Mouse (Mus musculus): Measurements from ENCODE around the gene Mgarp. TPM values are rescaled to one million over a fixed set of nuclear protein-coding genes. Genes with fewer than 3 reads are reported as not detected.
"Not testable (repeated sequence)": the region's sequence is repeated elsewhere in the genome, so short reads cannot be mapped to it uniquely, and the experiment has no call there.

Gene Mgarp
- polyA plus RNA-seq, 1 experiment from 2014 or later, result 0.59 TPM

DNA sequence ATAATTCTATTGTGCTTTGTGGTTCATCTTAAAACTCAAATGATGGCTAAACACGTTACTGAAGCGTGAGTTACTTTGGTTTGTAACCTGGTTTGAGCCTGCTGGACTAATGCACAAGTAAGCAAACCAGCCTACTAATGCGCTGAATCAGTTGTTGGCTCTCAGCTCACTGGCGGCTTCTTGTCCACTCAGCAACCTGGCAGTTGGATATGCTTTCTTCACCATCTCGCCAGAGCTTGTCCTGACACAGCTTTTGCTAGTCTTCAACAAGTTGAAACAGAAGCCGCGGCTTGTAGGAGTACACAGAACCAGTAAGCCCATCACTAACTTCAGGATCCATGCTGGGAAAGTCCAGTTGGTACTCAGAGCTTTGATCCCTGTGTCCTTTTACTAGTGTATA lies 15.9 kb upstream of the Mgarp start:
- no peak overlapping the region for H3K27ac ChIP-seq (ENCODE audit: low read depth, low read length)
- H3K4me3 ChIP-seq (ENCODE audit: low read depth, low read length), result no peak overlapping the region
- H3K9ac ChIP-seq (ENCODE audit: low read depth, low read length), result no peak overlapping the region
- H3K4me2 ChIP-seq (replicated peaks; ENCODE audit: low read depth), result no peak overlapping the region
- no peak for TF ChIP-seq CTCF (IDR thresholded peaks at IDR 0.05; ENCODE audit: low read depth)
- H3K27me3 ChIP-seq (replicated peaks; ENCODE audit: control insufficient read depth, insufficient read depth, low read length), result no peaks in the 10 kb centered on the region
- H3K36me3 ChIP-seq (ENCODE audit: control insufficient read depth, insufficient read depth), result no peaks in the 10 kb centered on the region
- no peaks in the 10 kb centered on the region for H3K9me3 ChIP-seq (ENCODE audit: control insufficient read depth)
- WGBS, result 85% methylated on average over 7 of the region's 7 CpGs
- peaks cover 8% of the 10 kb centered on the region; the same call in 1 of the 2 replicates for H3K4me1 ChIP-seq (replicated peaks; ENCODE audit: control insufficient read depth, insufficient read depth, low read length)
- no peak for ATAC-seq

DNA sequence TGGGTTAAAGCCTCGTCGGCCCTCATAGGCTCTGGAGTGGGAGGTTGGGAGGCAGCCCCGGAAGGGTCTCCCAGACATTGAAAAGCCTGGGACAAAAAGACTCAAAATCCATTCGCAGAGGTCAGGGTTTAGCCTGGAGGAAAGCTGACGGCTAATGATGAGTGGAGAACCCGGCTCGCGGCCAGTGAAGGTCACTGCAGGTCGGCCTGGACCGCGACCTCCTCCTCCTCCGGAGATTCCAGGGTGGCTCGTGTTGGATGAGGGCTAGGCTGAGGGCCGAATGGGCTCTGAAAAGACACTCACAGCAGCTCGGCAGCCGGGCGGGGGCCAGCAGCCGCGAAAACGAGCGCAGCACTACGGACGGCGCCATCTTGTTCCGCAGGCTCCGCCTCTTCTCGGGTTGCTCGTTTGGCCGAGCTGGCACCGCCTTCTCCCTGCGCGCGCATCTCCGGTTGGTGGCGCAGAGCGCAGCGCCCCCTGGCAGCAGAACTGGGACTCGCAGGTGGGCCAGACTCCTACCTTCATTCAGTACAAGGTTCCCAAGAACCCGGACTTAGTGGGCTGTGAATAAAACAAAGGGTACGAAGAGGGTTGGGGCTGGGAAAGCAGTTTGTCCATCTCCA lies 12.1 kb upstream of the Mgarp start, which contains the start of gene Ndufc1:
TSS of gene Ndufc1 (minus strand) at position 428 of the 623 bp plus-strand sequence.
- peak within 1 kb of the TSS; percentile 87 for H3K9ac ChIP-seq (ENCODE audit: low read depth, low read length)
- H3K36me3 ChIP-seq (ENCODE audit: control insufficient read depth, insufficient read depth), result peaks cover 20% of the 10 kb centered on the region
- H3K4me1 ChIP-seq (replicated peaks; ENCODE audit: control insufficient read depth, insufficient read depth, low read length), result no peaks in the 10 kb centered on the region; the same call in 1 of the 2 replicates
- WGBS, result under 1% methylated on average over 40 of the region's 40 CpGs
- peak within 1 kb of the TSS; percentile 80 for H3K4me2 ChIP-seq (replicated peaks; ENCODE audit: low read depth)
- H3K9me3 ChIP-seq (ENCODE audit: control insufficient read depth), result no peaks in the 10 kb centered on the region
- peak; percentile 100 for TF ChIP-seq CTCF (IDR thresholded peaks at IDR 0.05; ENCODE audit: low read depth)
- H3K27ac ChIP-seq (ENCODE audit: low read depth, low read length), result peak within 1 kb of the TSS; percentile 89
- peak; percentile 81 for ATAC-seq
- H3K27me3 ChIP-seq (replicated peaks; ENCODE audit: control insufficient read depth, insufficient read depth, low read length), result no peaks in the 10 kb centered on the region
- peak within 1 kb of the TSS; percentile 98 for H3K4me3 ChIP-seq (ENCODE audit: low read depth, low read length)

DNA sequence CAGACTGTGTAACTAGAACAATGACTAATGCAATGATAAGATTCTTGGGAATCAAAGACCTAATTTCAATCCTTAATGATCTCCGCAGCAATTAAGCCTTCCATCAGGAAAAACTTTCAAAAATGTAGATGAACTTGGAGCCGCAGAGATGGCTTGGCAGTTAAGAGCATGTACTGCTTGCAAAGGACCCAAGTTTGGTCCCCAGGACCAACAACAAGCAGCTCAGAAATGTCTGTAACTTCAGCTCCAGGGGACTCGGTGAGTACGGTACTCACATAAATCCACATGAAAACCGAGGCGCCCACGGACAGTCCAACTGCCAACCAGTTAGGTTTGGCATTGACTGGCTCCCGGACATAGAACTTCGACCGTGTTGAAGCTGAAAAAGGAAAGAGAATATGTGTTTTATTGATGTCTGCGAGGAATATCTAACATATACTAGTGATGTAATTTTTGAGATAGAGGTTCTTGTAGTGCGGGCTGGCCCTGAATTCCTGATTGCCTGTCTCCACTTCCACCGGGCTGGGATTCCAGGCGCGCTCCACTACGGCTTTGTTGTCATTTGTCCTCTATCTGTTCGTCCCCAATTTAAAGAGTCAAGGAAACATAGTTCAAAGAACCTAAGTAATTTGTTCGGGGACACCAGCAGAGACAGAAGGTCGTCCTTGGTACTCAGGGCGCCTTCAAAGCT lies 11.5 kb upstream of the Mgarp start:
- no peaks in the 10 kb centered on the region for H3K27me3 ChIP-seq (replicated peaks; ENCODE audit: control insufficient read depth, insufficient read depth, low read length)
- H3K9me3 ChIP-seq (ENCODE audit: control insufficient read depth), result no peaks in the 10 kb centered on the region
- ATAC-seq, result no peak
- peaks cover 24% of the 10 kb centered on the region for H3K36me3 ChIP-seq (ENCODE audit: control insufficient read depth, insufficient read depth)
- no peaks in the 10 kb centered on the region for H3K4me1 ChIP-seq (replicated peaks; ENCODE audit: control insufficient read depth, insufficient read depth, low read length)
- H3K9ac ChIP-seq (ENCODE audit: low read depth, low read length), result peak overlapping the region; percentile 87
- TF ChIP-seq CTCF (IDR thresholded peaks at IDR 0.05; ENCODE audit: low read depth), result no peak
- peak overlapping the region; percentile 80 for H3K4me2 ChIP-seq (replicated peaks; ENCODE audit: low read depth)
- peak overlapping the region; percentile 89 for H3K27ac ChIP-seq (ENCODE audit: low read depth, low read length)
- H3K4me3 ChIP-seq (ENCODE audit: low read depth, low read length), result peak overlapping the region; percentile 98
- WGBS, result 11% methylated on average over 20 of the region's 20 CpGs

DNA sequence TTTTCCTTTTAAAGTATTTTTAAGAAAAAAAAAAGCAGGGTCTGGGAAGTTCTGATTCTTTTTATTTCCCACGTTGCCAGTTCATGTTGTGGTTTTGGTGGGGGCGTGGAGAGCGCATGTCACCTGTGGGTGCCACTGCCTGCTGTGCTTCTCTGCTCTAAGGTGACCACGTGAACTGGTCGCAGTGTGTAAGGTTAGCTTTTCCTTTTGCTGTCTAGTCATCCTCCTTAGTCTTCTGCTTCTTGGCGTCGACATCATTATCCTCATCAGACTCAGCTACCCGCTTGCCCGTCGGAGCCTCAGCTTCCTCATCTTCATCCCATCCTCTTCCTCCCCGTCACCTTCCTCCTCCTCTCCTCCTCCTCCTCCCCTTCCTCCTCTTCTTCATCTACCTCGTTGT lies 6.1 kb upstream of the Mgarp start:
- H3K27ac ChIP-seq (ENCODE audit: low read depth, low read length), result no peak overlapping the region
- no peaks in the 10 kb centered on the region for H3K9me3 ChIP-seq (ENCODE audit: control insufficient read depth)
- no peak overlapping the region for H3K9ac ChIP-seq (ENCODE audit: low read depth, low read length)
- no peaks in the 10 kb centered on the region for H3K27me3 ChIP-seq (replicated peaks; ENCODE audit: control insufficient read depth, insufficient read depth, low read length)
- no peak overlapping the region for H3K4me3 ChIP-seq (ENCODE audit: low read depth, low read length)
- ATAC-seq, result no peak
- no peak overlapping the region for H3K4me2 ChIP-seq (replicated peaks; ENCODE audit: low read depth)
- no peak for TF ChIP-seq CTCF (IDR thresholded peaks at IDR 0.05; ENCODE audit: low read depth)
- WGBS, result 91% methylated on average over 12 of the region's 12 CpGs
- no peaks in the 10 kb centered on the region for H3K4me1 ChIP-seq (replicated peaks; ENCODE audit: control insufficient read depth, insufficient read depth, low read length)
- peaks cover 30% of the 10 kb centered on the region for H3K36me3 ChIP-seq (ENCODE audit: control insufficient read depth, insufficient read depth)

DNA sequence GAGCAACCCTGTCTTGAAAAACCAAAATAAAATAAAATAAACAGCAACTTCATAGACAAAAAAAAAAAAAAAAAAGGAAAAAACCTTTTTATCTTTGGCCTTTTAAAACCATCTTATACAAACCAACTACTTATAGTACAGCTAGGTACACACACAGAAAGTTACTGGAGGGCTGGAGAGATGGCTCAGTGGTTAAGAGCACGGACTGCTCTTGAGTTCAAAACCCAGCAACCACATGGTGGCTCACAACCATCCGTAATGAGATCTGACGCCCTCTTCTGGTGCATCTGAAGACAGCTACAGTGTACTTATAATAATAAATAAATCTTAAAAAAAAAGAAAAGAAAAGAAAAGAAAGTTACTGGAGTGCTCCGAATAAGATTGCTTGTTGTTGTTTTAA lies 5.5 kb upstream of the Mgarp start:
- H3K4me3 ChIP-seq (ENCODE audit: low read depth, low read length); H3K9me3 ChIP-seq (ENCODE audit: control insufficient read depth); H3K27me3 ChIP-seq (replicated peaks; ENCODE audit: control insufficient read depth, insufficient read depth, low read length); H3K4me2 ChIP-seq (replicated peaks; ENCODE audit: low read depth); H3K27ac ChIP-seq (ENCODE audit: low read depth, low read length); ATAC-seq; H3K4me1 ChIP-seq (replicated peaks; ENCODE audit: control insufficient read depth, insufficient read depth, low read length); H3K9ac ChIP-seq (ENCODE audit: low read depth, low read length): not testable (repeated sequence)
- TF ChIP-seq CTCF (IDR thresholded peaks at IDR 0.05; ENCODE audit: low read depth), result peak; percentile 29
- WGBS, result 71% methylated on average over 4 of the region's 4 CpGs
- H3K36me3 ChIP-seq (ENCODE audit: control insufficient read depth, insufficient read depth), result peaks cover 29% of the 10 kb centered on the region

DNA sequence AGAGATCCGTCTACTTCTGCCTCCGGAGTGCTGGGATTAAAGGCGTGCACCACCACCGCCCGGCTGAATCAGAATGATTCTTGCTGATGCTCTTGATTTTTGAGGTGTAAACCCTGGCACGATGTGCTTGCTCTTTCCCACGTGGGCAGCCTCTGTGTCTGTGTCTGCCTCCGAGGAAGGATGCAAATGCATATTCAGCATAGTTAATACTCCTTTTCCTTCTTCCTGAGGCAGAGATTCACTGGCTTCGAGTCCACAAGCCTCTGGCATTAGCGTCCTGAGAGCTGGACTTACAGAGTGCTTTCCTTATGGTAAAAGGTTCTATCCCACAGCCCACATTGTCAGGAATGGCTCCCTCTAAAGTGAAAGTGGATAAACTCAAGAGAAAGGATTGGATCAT lies 4.1 kb upstream of the Mgarp start:
- Histone ChIP-seq H3K4me1 (replicated peaks; ENCODE audit: control insufficient read depth, insufficient read depth, low read length) (no peaks in the 10 kb centered on the region), H3K27me3 (replicated peaks; ENCODE audit: control insufficient read depth, insufficient read depth, low read length) (no peaks in the 10 kb centered on the region), H3K4me2 (replicated peaks; ENCODE audit: low read depth) (no peak overlapping the region), H3K4me3 (ENCODE audit: low read depth, low read length) (no peak overlapping the region), H3K9me3 (ENCODE audit: control insufficient read depth) (no peaks in the 10 kb centered on the region), H3K27ac (ENCODE audit: low read depth, low read length) (no peak overlapping the region), H3K9ac (ENCODE audit: low read depth, low read length) (no peak overlapping the region), H3K36me3 (ENCODE audit: control insufficient read depth, insufficient read depth) (peaks cover 18% of the 10 kb centered on the region; the same call in 1 of the 2 replicates)
- no peak for TF ChIP-seq CTCF (IDR thresholded peaks at IDR 0.05; ENCODE audit: low read depth)
- 72% methylated on average over 10 of the region's 10 CpGs for WGBS
- ATAC-seq, result no peak
